Comparison of ENCODE assay signal across 7 mouse cellular contexts in the genomic region with DNA sequence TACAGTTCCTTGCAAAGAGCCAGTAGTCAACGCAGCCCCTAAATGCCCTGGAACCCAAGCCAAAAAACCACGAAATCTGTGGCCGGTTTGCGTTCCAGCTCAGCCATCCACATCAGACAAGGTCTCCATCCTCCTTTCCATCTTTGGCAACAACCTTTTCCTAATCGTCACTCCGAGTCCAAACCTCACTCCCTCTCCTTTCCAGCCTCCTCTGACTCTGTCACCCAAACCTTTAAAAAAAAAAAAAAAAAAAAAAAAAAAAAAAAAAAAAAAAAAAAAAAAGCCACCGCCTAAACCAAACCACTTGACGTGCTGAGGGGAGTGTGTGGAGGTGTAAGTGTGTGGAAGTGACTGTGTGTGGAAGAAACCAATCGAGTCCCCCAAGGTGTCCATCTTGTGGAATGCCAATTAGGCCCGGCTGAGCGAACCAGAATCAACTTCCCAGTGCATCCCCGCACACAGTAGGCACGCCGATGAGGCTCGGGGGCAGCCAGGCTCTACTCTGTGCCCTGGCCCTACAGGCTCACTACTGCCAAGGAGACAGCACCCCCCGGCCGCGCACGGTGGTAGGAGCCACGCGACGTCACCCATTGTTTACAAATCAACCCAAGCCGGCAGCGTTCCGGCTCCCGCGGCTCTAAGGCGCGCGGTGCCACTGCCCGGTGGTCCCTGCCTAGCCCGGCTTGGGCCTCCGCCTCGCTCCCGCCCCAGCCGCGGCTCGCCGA. TPM values are rescaled to one million over a fixed set of nuclear protein-coding genes. Genes with fewer than 3 reads are reported as not detected.
DNase-seq lines count a peak whose midpoint lies in the region; ATAC-seq and TF ChIP-seq lines count a peak whose summit lies in the region.

A gene (plus strand): TSS at position 590 of the 725 bp plus-strand sequence.

- no peak for TF ChIP-seq CTCF in kidney, adult 2 months (conservative IDR thresholded peaks at IDR 0.05; ENCODE audit: insufficient read depth, insufficient read length, low read depth, low read length)

- no peaks in the 10 kb centered on the region for H3K36me3 ChIP-seq in embryonic facial prominence, embryonic 12.5 days
- no peaks in the 10 kb centered on the region for H3K36me3 ChIP-seq in kidney, adult 2 months (ENCODE audit: control insufficient read depth, insufficient read depth, low read length)
- H3K36me3 ChIP-seq in limb, embryonic 13.5 days = no peaks in the 10 kb centered on the region
- H3K36me3 ChIP-seq in midbrain, embryonic 16.5 days (ENCODE audit: control insufficient read depth, insufficient read depth, low read length) = no peaks in the 10 kb centered on the region

- peak within 1 kb of the TSS; percentile 79 for H3K4me3 ChIP-seq in embryonic facial prominence, embryonic 12.5 days
- H3K4me3 ChIP-seq in kidney, adult 2 months (ENCODE audit: insufficient read depth, low read depth, low read length) = peak within 1 kb of the TSS; percentile 68
- H3K4me3 ChIP-seq in limb, embryonic 13.5 days = peak within 1 kb of the TSS; percentile 73
- H3K4me3 ChIP-seq in midbrain, embryonic 16.5 days (ENCODE audit: low read depth, low read length) = peak within 1 kb of the TSS; percentile 85

- H3K27ac ChIP-seq in embryonic facial prominence, embryonic 12.5 days = peak within 1 kb of the TSS; percentile 74
- peak within 1 kb of the TSS; percentile 85 for H3K27ac ChIP-seq in kidney, adult 2 months (ENCODE audit: insufficient read depth, low read depth, low read length)
- H3K27ac ChIP-seq in limb, embryonic 13.5 days = peak within 1 kb of the TSS; percentile 79
- peak within 1 kb of the TSS; percentile 94 for H3K27ac ChIP-seq in midbrain, embryonic 16.5 days (ENCODE audit: low read length)

- TF ChIP-seq POLR2A in kidney, adult 2 months (IDR thresholded peaks at IDR 0.05; ENCODE audit: low read depth, low read length) = no peak

- peak within 1 kb of the TSS; percentile 99 for H3K4me2 ChIP-seq in embryonic facial prominence, embryonic 12.5 days (replicated peaks)
- peak within 1 kb of the TSS; percentile 98 for H3K4me2 ChIP-seq in limb, embryonic 13.5 days (replicated peaks)
- peak within 1 kb of the TSS; percentile 85 for H3K4me2 ChIP-seq in midbrain, embryonic 16.5 days (ENCODE audit: low read length)

- peak within 1 kb of the TSS; percentile 74 for H3K9ac ChIP-seq in embryonic facial prominence, embryonic 12.5 days
- peak within 1 kb of the TSS; percentile 77 for H3K9ac ChIP-seq in limb, embryonic 13.5 days
- peak within 1 kb of the TSS; percentile 78 for H3K9ac ChIP-seq in midbrain, embryonic 16.5 days (ENCODE audit: low read depth, low read length)

- ATAC-seq in embryonic facial prominence, embryonic 12.5 days (ENCODE audit: insufficient number of reproducible peaks, insufficient read depth, low FRiP score, low TSS enrichment) = peak; percentile 93
- peak; percentile 93 for ATAC-seq in limb, embryonic 13.5 days (ENCODE audit: low FRiP score, low read depth)
- peak; percentile 98 for ATAC-seq in midbrain, embryonic 16.5 days

- DNase-seq in adrenal gland, postnatal 25 days = peak; percentile 85
- DNase-seq in heart, adult 18-20 months = peak; percentile 89 to 94
- DNase-seq in kidney, adult 2 months = peak; percentile 91
- DNase-seq in spleen, postnatal 10 days (ENCODE audit: low spot score in 2 of 2) = peak; percentile 90 to 96

- no peaks in the 10 kb centered on the region for H3K9me3 ChIP-seq in embryonic facial prominence, embryonic 12.5 days
- H3K9me3 ChIP-seq in limb, embryonic 13.5 days = no peaks in the 10 kb centered on the region
- H3K9me3 ChIP-seq in midbrain, embryonic 16.5 days (replicated peaks; ENCODE audit: control insufficient read depth, low read length, poor library complexity, severe bottlenecking) = no peaks in the 10 kb centered on the region

- H3K4me1 ChIP-seq in embryonic facial prominence, embryonic 12.5 days = peaks cover 13% of the 10 kb centered on the region
- H3K4me1 ChIP-seq in kidney, adult 2 months (ENCODE audit: control insufficient read depth, insufficient read depth, low read length) = peaks cover 2% of the 10 kb centered on the region; the same call in 1 of the 2 replicates
- peaks cover 20% of the 10 kb centered on the region for H3K4me1 ChIP-seq in limb, embryonic 13.5 days
- H3K4me1 ChIP-seq in midbrain, embryonic 16.5 days (ENCODE audit: control insufficient read depth, insufficient read depth, low read length) = peaks cover 27% of the 10 kb centered on the region

- WGBS in embryonic facial prominence, embryonic 12.5 days = 1% methylated on average over 39 of the region's 39 CpGs
- WGBS in kidney, adult 2 months = 1% methylated on average over 39 of the region's 39 CpGs
- WGBS in limb, embryonic 13.5 days = under 1% methylated on average over 39 of the region's 39 CpGs
- under 1% methylated on average over 39 of the region's 39 CpGs for WGBS in midbrain, embryonic 16.5 days

- peaks cover 24% of the 10 kb centered on the region for H3K27me3 ChIP-seq in embryonic facial prominence, embryonic 12.5 days
- H3K27me3 ChIP-seq in kidney, adult 2 months (replicated peaks; ENCODE audit: control insufficient read depth, insufficient read depth, low read length) = no peaks in the 10 kb centered on the region
- peaks cover 37% of the 10 kb centered on the region for H3K27me3 ChIP-seq in limb, embryonic 13.5 days
- no peaks in the 10 kb centered on the region for H3K27me3 ChIP-seq in midbrain, embryonic 16.5 days (ENCODE audit: control insufficient read depth, insufficient read depth, low read depth, low read length)

RNA-seq across cellular contexts. Expression of the gene that starts here (rescaled TPM):
- 7.7 and 11.1 TPM in 2 replicates for total RNA-seq in adrenal gland, postnatal 25 days (2021)
- 7.9 and 8.9 TPM in 2 replicates for polyA plus RNA-seq in embryonic facial prominence, embryonic 12.5 days (2016; fragmentation: Nextera tagmentation; extraction: Ambion mirVana)
- 1 to 10 TPM; 1.7 to 2.5 TPM for total RNA-seq in heart, adult 18-20 months (2021)
- 1.3 and 1.6 TPM in 2 replicates for polyA plus RNA-seq in kidney, adult 2 months (2012; rRNA removed)
- 6.0 and 6.1 TPM in 2 replicates for polyA plus RNA-seq in limb, embryonic 13.5 days (2015; fragmentation: Nextera tagmentation; extraction: Ambion mirVana)
- 27.3 and 28.2 TPM in 2 replicates for polyA plus RNA-seq in midbrain, embryonic 16.5 days (2015; fragmentation: Nextera tagmentation; extraction: Ambion mirVana)

Comparison
In these comparisons a context has a peak if more than half of its experiments do, and no peak if none do; other contexts are left out.
1. Peak in every context shown above with its lines: DNase-seq, ATAC-seq, H3K4me3 ChIP-seq and H3K27ac ChIP-seq.